Mouse (Mus musculus): Measurements from ENCODE around the gene Cysltr2. TPM values are rescaled to one million over a fixed set of nuclear protein-coding genes. Genes with fewer than 3 reads are reported as not detected.
A peak's percentile ranks its signal among the peaks of the same experiment; 100 is the strongest.

Gene Cysltr2
- polyA plus RNA-seq, 1 experiment from 2014 or later: not detected

GRCm38 (mm10) chr14:73041689-73042088, 7.2 kb downstream of the Cysltr2 start:
- no peaks in the 10 kb centered on the region for H3K4me1 ChIP-seq
- H3K27me3 ChIP-seq (replicated peaks; ENCODE audit: low read depth, poor library complexity, severe bottlenecking): no peaks in the 10 kb centered on the region
- no peak overlapping the region for H3K27ac ChIP-seq (replicated peaks)
- WGBS: 76% methylated on average over 2 of the region's 2 CpGs
- no peaks in the 10 kb centered on the region for H3K9me3 ChIP-seq
- no peaks in the 10 kb centered on the region for H3K36me3 ChIP-seq (replicated peaks)
- H3K4me3 ChIP-seq: no peak overlapping the region
- DNase-seq (ENCODE audit: low spot score): no peak

- DNase-seq (ENCODE audit: low spot score): no peak
- 52% methylated on average over 3 of the region's 3 CpGs for WGBS
- Histone ChIP-seq H3K36me3 (replicated peaks) (no peaks in the 10 kb centered on the region), H3K27ac (replicated peaks) (no peak overlapping the region), H3K4me1 (no peaks in the 10 kb centered on the region), H3K4me3 (no peak overlapping the region), H3K27me3 (replicated peaks; ENCODE audit: low read depth, poor library complexity, severe bottlenecking) (no peaks in the 10 kb centered on the region), H3K9me3 (no peaks in the 10 kb centered on the region)
These were observed 15.6 kb downstream of the Cysltr2 start for GRCm38 (mm10) chr14:73033290-73033689.

- no peaks in the 10 kb centered on the region for H3K36me3 ChIP-seq (replicated peaks)
- no peaks in the 10 kb centered on the region for H3K9me3 ChIP-seq
- H3K27me3 ChIP-seq (replicated peaks; ENCODE audit: low read depth, poor library complexity, severe bottlenecking): no peaks in the 10 kb centered on the region
- H3K4me3 ChIP-seq: no peak overlapping the region
- H3K27ac ChIP-seq (replicated peaks): no peak overlapping the region
- DNase-seq (ENCODE audit: low spot score): no peak
- H3K4me1 ChIP-seq: no peaks in the 10 kb centered on the region
- 87% methylated on average over 3 of the region's 3 CpGs for WGBS
These were observed 17.7 kb downstream of the Cysltr2 start for GRCm38 (mm10) chr14:73031218-73031617.

- H3K4me1 ChIP-seq: no peaks in the 10 kb centered on the region; the same call in 1 of the 2 replicates
- no peaks in the 10 kb centered on the region for H3K27me3 ChIP-seq (replicated peaks; ENCODE audit: low read depth, poor library complexity, severe bottlenecking)
- no peak overlapping the region for H3K4me3 ChIP-seq
- H3K9me3 ChIP-seq: no peaks in the 10 kb centered on the region
- no peak overlapping the region for H3K27ac ChIP-seq (replicated peaks)
- no peak for DNase-seq (ENCODE audit: low spot score)
- no peaks in the 10 kb centered on the region for H3K36me3 ChIP-seq (replicated peaks)
- WGBS: 93% methylated on average over 3 of the region's 3 CpGs
These were observed 31.6 kb downstream of the Cysltr2 start for GRCm38 (mm10) chr14:73017272-73017671.

GRCm38 (mm10) chr14:73015386-73015785, 33.5 kb downstream of the Cysltr2 start:
- H3K4me3 ChIP-seq: no peak overlapping the region
- no peaks in the 10 kb centered on the region for H3K36me3 ChIP-seq (replicated peaks)
- WGBS: 69% methylated on average over 6 of the region's 6 CpGs
- no peak overlapping the region for H3K27ac ChIP-seq (replicated peaks)
- no peak for DNase-seq (ENCODE audit: low spot score)
- H3K27me3 ChIP-seq (replicated peaks; ENCODE audit: low read depth, poor library complexity, severe bottlenecking): no peaks in the 10 kb centered on the region
- no peaks in the 10 kb centered on the region; the same call in 1 of the 2 replicates for H3K4me1 ChIP-seq
- H3K9me3 ChIP-seq: no peaks in the 10 kb centered on the region

- no peak for DNase-seq (ENCODE audit: low spot score)
- no peaks in the 10 kb centered on the region for H3K27me3 ChIP-seq (replicated peaks; ENCODE audit: low read depth, poor library complexity, severe bottlenecking)
- H3K36me3 ChIP-seq (replicated peaks): no peaks in the 10 kb centered on the region
- H3K27ac ChIP-seq (replicated peaks): no peak overlapping the region
- no peaks in the 10 kb centered on the region for H3K9me3 ChIP-seq
- no peaks in the 10 kb centered on the region; the same call in 1 of the 2 replicates for H3K4me1 ChIP-seq
- no peak overlapping the region for H3K4me3 ChIP-seq
- 62% methylated on average over 9 of the region's 9 CpGs for WGBS
These were observed 35.0 kb downstream of the Cysltr2 start for GRCm38 (mm10) chr14:73013723-73014544.

GRCm38 (mm10) chr14:73001814-73002213, 47.1 kb downstream of the Cysltr2 start:
- no peak for DNase-seq (ENCODE audit: low spot score)
- Histone ChIP-seq H3K27ac (replicated peaks) (no peak overlapping the region), H3K4me1 (peaks cover 4% of the 10 kb centered on the region; the same call in 1 of the 2 replicates), H3K9me3 (no peaks in the 10 kb centered on the region), H3K4me3 (no peak overlapping the region), H3K36me3 (replicated peaks) (no peaks in the 10 kb centered on the region), H3K27me3 (replicated peaks; ENCODE audit: low read depth, poor library complexity, severe bottlenecking) (no peaks in the 10 kb centered on the region)
- WGBS: 92% methylated on average over 4 of the region's 4 CpGs

GRCm38 (mm10) chr14:73000325-73000724, 48.6 kb downstream of the Cysltr2 start:
- Histone ChIP-seq H3K4me3 (no peak overlapping the region), H3K27ac (replicated peaks) (no peak overlapping the region), H3K4me1 (peaks cover 4% of the 10 kb centered on the region; the same call in 1 of the 2 replicates), H3K36me3 (replicated peaks) (no peaks in the 10 kb centered on the region), H3K27me3 (replicated peaks; ENCODE audit: low read depth, poor library complexity, severe bottlenecking) (no peaks in the 10 kb centered on the region), H3K9me3 (no peaks in the 10 kb centered on the region)
- DNase-seq (ENCODE audit: low spot score): peak; percentile 78
- WGBS: 51% methylated on average over 10 of the region's 10 CpGs

GRCm38 (mm10) chr14:72998111-72998510, 50.8 kb downstream of the Cysltr2 start:
- H3K4me1 ChIP-seq: peaks cover 17% of the 10 kb centered on the region; the same call in 1 of the 2 replicates
- H3K27ac ChIP-seq (replicated peaks): no peak overlapping the region
- H3K36me3 ChIP-seq (replicated peaks): no peaks in the 10 kb centered on the region
- 77% methylated on average over 6 of the region's 6 CpGs for WGBS
- no peak for DNase-seq (ENCODE audit: low spot score)
- no peaks in the 10 kb centered on the region for H3K9me3 ChIP-seq
- H3K27me3 ChIP-seq (replicated peaks; ENCODE audit: low read depth, poor library complexity, severe bottlenecking): no peaks in the 10 kb centered on the region
- no peak overlapping the region for H3K4me3 ChIP-seq

GRCm38 (mm10) chr14:72986044-72986443, 62.9 kb downstream of the Cysltr2 start:
- WGBS: 83% methylated on average over 2 of the region's 2 CpGs
- H3K4me3 ChIP-seq: no peak overlapping the region
- H3K27me3 ChIP-seq (replicated peaks; ENCODE audit: low read depth, poor library complexity, severe bottlenecking): no peaks in the 10 kb centered on the region
- H3K9me3 ChIP-seq: no peaks in the 10 kb centered on the region
- no peaks in the 10 kb centered on the region for H3K36me3 ChIP-seq (replicated peaks)
- H3K27ac ChIP-seq (replicated peaks): no peak overlapping the region
- DNase-seq (ENCODE audit: low spot score): no peak
- peaks cover 4% of the 10 kb centered on the region; the same call in 1 of the 2 replicates for H3K4me1 ChIP-seq

- no peaks in the 10 kb centered on the region for H3K9me3 ChIP-seq
- 90% methylated on average over 5 of the region's 5 CpGs for WGBS
- no peaks in the 10 kb centered on the region for H3K36me3 ChIP-seq (replicated peaks)
- peaks cover 4% of the 10 kb centered on the region; the same call in 1 of the 2 replicates for H3K4me1 ChIP-seq
- no peaks in the 10 kb centered on the region for H3K27me3 ChIP-seq (replicated peaks; ENCODE audit: low read depth, poor library complexity, severe bottlenecking)
- H3K27ac ChIP-seq (replicated peaks): no peak overlapping the region
- no peak for DNase-seq (ENCODE audit: low spot score)
- H3K4me3 ChIP-seq: no peak overlapping the region
These were observed 63.8 kb downstream of the Cysltr2 start for GRCm38 (mm10) chr14:72985113-72985512.

- no peaks in the 10 kb centered on the region for H3K9me3 ChIP-seq
- DNase-seq (ENCODE audit: low spot score): peak; percentile 69
- H3K27me3 ChIP-seq (replicated peaks; ENCODE audit: low read depth, poor library complexity, severe bottlenecking): no peaks in the 10 kb centered on the region
- H3K4me1 ChIP-seq: peaks cover 4% of the 10 kb centered on the region; the same call in 1 of the 2 replicates
- H3K27ac ChIP-seq (replicated peaks): no peak overlapping the region
- WGBS: 17% methylated on average over 11 of the region's 11 CpGs
- 0 out of 2 replicates have a peak overlapping the region, but pooled peaks have one; percentile 16 for H3K4me3 ChIP-seq
- no peaks in the 10 kb centered on the region for H3K36me3 ChIP-seq (replicated peaks)
These were observed 65.5 kb downstream of the Cysltr2 start for GRCm38 (mm10) chr14:72983456-72983855.

- no peak overlapping the region for H3K27ac ChIP-seq (replicated peaks)
- no peaks in the 10 kb centered on the region for H3K9me3 ChIP-seq
- DNase-seq (ENCODE audit: low spot score): no peak
- H3K27me3 ChIP-seq (replicated peaks; ENCODE audit: low read depth, poor library complexity, severe bottlenecking): no peaks in the 10 kb centered on the region
- H3K36me3 ChIP-seq (replicated peaks): no peaks in the 10 kb centered on the region
- 0 out of 2 replicates have a peak overlapping the region, but pooled peaks have one; percentile 16 for H3K4me3 ChIP-seq
- WGBS: 82% methylated on average over 12 of the region's 12 CpGs
- peaks cover 4% of the 10 kb centered on the region; the same call in 1 of the 2 replicates for H3K4me1 ChIP-seq
These were observed 65.9 kb downstream of the Cysltr2 start for GRCm38 (mm10) chr14:72982981-72983436.

Data from embryonic facial prominence, embryonic 10.5 days (tissue).